Mouse (Mus musculus) retina, postnatal 7 days (tissue): ENCODE data around the gene Dlst.
A peak's percentile ranks its signal among the peaks of the same experiment; 100 is the strongest.

ENCODE experiments used
- DNase-seq: peaks from one replicate; pipeline ENCODE4 v3.0.0-alpha.2; 2012; ENCODE audit warnings: low read depth, low spot score

Gene Dlst

GRCm38 (mm10) chr12:85151002-85151774, 40.6 kb downstream of the Dlst start, which contains the start of gene Rps6kl1:
Rps6kl1 (minus strand) TSS chr12:85151264.
- DNase-seq: peak; percentile 46

- DNase-seq: no peak
Measured at GRCm38 (mm10) chr12:85153011-85153410, 42.4 kb downstream of the Dlst start.

- DNase-seq: no peak
Measured at GRCm38 (mm10) chr12:85156324-85156723, 45.7 kb downstream of the Dlst start.

- DNase-seq: no peak
Measured at GRCm38 (mm10) chr12:85157797-85158460, 47.3 kb downstream of the Dlst start.

- DNase-seq: no peak
Measured at GRCm38 (mm10) chr12:85158801-85159200, 48.2 kb downstream of the Dlst start.

- DNase-seq: no peak
Measured at GRCm38 (mm10) chr12:85159592-85159991, 49.0 kb downstream of the Dlst start.

DNA sequence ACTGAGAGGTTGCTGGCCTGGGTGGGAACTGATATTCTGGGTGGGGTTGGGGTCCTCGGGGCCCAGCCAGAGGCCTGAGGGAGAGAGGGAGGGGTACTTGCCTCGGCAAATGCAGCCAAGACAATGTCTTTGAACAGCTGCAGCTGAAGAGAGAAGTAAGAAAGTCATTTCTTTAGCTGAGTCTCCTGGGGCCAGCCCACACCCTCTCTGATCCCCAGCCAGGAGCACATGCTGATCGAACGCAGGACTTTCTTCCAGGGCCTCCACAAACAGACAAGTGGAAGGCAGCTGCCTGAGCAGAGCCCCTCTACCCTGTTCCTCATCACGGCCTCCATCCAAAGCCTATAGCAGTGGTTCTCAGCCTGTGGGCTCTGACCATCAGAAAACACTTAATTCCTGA, 54.4 kb downstream of the Dlst start:
- no peak for DNase-seq

GRCm38 (mm10) chr12:85166631-85167030, 56.0 kb downstream of the Dlst start:
- DNase-seq: no peak

DNA sequence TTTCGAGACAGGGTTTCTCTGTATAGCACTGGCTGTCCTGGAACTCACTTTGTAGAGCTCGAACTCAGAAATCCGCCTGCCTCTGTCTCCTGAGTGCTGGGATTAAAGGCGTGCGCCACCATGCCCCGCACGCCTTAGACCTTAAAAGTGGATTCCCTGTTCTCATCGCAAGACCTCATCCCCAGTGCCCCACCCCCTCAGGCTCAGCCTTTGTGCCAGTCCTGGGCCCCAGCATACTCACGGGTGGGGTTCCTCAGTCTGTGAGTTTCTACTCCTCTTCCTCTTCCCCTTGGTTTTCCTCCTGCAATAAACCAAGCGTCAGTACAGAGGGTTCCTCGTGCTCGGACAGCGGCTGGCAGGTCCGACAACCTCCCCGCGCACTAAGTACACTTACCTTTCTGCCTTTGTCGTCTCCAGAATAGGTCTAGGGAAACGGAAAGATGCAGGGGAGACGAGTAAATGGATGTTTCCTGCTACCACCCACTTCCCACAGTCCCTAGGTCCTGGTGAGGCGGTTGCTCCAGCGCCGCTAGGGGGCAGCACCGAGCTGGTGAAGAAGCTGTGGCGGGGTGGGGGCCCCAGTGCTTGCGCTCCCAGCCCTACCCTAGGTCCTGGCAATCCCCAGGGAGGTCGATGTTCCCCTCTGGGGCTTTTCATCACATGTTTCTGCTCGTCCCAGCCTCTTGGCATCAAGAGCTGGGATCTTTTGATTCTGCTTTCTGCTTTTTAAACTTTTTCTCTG, 58.7 kb downstream of the Dlst start:
- DNase-seq: peak; percentile 70

DNA sequence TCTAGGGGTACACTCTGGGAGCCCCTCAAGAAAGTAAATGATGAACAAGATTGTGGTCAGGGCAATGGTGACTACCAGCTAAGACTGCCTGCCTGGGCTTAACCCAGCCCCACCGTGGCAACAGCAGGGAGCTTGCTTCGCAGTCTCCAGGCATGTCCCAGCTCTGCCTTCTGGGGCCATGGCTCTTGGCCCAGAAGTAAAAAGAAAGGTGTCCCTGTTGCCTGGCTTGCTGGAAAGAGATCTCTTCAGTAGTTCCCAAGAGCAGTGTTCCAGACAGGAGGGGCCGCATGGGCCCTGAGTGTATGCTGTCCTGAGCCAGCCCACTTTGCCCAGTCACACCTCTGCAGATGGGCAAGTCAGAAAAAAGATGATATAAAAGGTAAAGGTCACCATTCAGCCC, 59.2 kb downstream of the Dlst start:
- no peak for DNase-seq

- DNase-seq: no peak
Measured at GRCm38 (mm10) chr12:85170284-85170947, 59.8 kb downstream of the Dlst start.

- no peak for DNase-seq
Measured at GRCm38 (mm10) chr12:85170948-85171307, 60.3 kb downstream of the Dlst start.

DNA sequence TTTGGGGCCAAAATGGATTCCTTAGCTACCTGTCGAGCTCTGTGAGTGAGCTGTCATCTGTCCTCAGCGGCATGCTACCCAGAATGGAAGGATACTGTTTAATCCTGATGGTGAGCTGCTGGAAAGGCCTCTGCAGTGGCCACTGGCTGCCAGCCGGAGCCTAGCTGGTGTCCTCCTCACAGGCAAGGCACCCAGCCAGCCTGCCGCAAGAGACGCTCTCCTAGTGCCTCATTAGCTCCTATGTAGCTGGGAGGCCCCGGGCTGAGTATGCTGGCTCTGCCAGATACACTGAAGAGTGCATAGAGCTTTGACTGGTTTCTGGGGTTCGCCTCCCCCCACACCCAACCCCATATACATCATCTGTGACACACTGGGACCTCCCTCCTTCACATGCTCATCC, 63.4 kb downstream of the Dlst start:
- no peak for DNase-seq

- DNase-seq: no peak
Measured at GRCm38 (mm10) chr12:85175087-85175675, 64.5 kb downstream of the Dlst start.

GRCm38 (mm10) chr12:85175926-85176845, 65.6 kb downstream of the Dlst start:
- DNase-seq: peak; percentile 59

DNA sequence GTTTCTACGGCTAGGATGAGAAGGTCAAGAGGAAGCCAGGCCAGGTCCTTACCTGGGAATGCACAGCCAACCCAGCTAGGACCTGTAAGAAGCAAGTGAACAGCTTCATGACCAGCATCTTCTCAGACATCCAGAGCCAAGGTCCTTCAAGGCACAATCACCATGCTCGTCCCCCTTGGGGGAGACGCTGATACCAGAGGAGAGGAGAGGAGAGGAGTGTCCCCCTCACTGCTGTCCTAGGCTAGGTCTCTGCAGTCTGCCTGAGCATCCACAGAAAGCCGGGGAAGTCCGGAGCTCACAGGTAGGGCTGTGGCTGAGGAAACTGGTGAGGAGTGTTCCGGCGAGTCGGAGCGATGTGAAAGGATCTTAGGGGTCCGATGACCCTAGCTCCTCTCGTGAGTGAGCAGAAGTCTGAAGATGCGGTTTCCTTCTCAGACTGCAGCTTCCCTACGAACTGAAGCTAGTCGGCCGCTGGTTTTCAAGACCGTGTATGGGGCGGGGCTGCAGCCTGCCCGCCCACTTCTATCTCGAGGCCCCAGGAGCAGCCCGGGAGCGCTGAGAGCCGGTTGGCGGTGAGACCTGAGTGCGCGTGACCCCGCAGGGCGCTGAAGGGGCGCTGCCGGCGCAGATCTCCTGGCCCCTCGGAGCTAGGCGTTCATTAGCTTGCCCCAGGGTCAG, 66.4 kb downstream of the Dlst start:
- DNase-seq: no peak

DNA sequence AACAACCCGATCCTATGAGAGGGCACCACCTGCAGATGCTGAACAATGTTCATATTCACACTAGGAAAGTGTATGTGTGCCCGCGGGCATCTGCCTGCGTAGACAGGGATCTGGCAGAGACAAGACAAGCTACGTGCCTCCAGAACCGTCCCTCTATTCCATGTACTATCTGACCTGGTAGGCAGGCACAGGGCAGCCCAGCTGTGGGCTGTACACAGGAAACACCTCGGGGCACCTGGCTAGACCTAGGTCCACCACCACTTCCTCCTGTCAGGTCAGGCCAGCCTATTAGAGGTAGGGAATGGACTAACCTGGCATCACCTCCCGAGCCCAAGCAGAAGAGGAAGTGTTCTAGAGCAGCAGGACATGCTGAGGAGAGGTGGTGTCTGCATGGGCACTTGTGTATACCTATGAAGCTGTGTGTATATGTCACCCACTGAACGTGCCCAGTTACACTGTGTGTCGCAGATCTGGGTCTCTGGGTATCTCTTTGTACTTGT, 67.2 kb downstream of the Dlst start, which contains the start of gene Pgf:
Gene Pgf (minus strand): TSS at position 51 of the 500 bp plus-strand sequence.
- DNase-seq: no peak

DNA sequence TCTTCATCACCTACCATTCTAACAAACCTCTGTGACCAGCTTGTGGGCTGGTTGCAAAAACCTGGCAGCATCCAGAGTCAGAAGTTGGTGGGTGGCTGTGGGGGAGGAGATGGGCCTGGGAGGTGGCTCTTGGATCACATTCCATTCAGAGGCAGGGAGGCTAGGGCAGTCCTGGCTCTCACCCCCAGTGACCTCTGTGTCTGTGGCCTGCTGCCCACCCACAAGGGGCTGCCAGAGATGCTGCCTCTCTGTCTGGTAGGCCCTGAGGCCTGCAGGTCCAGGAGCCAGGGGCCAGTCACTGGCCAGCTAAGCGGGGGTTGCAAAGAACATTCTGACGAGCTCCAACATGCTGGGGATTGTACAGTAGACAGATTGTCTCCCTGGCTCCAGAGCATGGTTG, 67.7 kb downstream of the Dlst start:
- DNase-seq: no peak

DNA sequence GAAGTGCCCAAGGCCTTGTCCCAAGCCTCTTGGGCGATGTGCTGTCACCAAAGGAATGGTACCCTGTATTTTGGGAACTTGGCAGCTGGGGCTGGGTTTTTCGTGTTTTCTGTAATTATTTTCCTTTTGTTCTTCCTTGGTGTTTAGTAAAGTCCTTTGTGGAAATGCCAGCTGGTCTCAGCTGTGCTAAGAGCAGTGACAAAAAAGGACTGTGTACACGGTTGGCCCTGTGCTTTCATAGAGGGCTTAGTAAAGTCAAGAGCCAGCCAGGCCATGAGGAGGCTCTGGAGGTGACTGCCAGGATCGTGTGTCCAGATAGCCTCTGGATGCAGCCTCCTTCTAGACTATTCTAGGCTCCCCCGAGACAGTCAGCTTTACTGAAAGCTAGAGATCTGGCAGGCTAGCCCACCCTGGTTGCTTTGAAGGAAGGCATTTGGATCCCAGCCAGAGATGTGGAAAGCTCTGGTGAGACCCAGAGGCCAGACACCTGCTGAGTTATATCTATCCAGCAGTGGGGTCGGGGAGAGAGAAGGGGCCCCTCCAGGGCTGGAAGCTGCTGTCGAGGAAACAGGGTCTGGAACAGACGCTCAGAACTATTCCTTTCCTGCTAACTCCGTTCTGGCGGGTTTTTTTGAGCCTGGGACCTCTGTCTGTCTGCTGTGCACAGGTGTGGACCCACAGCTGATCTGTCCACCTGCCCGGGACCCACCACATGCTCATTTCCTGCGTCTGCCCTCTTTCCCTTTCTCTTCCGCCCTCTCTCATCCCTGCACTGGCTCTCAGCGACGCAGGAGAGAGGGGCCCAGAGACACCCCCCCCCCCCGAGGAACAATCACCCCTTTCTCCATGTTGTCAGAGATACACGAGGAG, 71.1 kb downstream of the Dlst start:
- no peak for DNase-seq
